Mouse (Mus musculus): Measurements from ENCODE around the gene Lrrc27.

DNA sequence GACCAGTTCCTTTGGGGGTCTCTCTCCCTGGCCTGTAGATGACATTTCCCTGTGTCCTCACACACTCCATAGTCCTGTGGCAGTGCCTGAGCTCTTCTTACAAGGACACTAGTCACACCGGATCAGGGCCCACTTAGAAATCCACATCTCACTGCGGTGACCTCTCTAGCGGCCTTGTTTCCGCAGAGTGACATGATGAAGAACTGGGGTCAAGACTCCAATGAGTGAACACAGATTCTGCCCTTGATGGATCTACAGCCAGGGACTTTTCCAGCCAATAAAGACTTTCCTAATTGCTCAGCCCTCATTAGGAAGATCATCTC, 4.1 kb upstream of the Lrrc27 start:
- TF ChIP-seq CTCF (IDR thresholded peaks at IDR 0.05; ENCODE audit: low read depth, low read length): no peak
- no peak for TF ChIP-seq POLR2A (IDR thresholded peaks at IDR 0.05; ENCODE audit: borderline replicate concordance, low read depth, low read length)
